Mouse (Mus musculus): ENCODE measurements at regions not wholly inside any gene's neighbourhood (a gene's known extent, or its start where the extent isn't known, plus 50 kb on each side); places are given as distances from the start of the nearest gene placed in this dataset.

DNA sequence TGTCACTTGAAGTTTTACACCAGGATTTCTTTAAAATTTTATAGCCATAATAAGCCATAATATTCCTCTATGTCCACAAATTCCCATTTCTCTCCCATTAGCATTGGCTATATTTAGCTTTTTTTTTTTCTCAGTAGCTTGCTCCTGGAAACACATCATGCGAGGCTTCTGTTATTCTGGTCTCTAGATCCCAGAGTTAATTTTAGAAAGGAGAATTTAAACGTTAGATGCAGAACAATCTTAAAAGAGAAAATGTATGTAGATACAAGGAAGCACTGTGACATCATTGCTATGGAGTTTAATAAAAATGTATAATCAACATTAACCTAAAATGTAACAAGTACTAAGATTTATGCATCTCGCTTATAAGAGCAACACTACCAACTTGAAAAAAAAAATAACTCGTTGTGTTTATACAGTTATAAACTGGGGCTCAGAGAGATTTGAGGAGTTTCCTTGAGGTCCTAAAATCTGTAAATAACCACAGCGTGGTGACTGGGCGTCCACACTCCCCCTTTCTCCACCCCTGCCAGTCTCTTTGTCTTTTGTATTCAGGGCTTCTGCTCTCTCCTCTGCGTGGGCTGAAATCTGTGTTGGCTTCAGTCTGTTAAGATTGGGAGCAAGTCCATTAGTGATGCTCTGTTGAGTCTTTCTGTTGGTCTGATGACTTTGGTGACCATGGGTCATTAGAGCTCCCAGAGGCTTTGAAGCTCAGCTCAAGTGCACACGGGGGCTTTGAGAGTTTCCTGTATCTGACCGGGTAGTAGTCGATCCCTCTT, 188.8 kb downstream of the Dusp6 start:
- Histone ChIP-seq H3K4me3 (ENCODE audit: low read depth, low read length) (no peak overlapping the region), H3K36me3 (ENCODE audit: control insufficient read depth, insufficient read depth, low read length) (no peaks in the 10 kb centered on the region), H3K9me3 (ENCODE audit: control insufficient read depth, low read length) (no peaks in the 10 kb centered on the region), H3K4me1 (ENCODE audit: control insufficient read depth, insufficient read depth, low read length) (0 out of 2 replicates have a peak, but pooled peaks cover 3% of the 10 kb centered on the region), H3K4me2 (ENCODE audit: low read depth) (no peak overlapping the region), H3K27me3 (ENCODE audit: control insufficient read depth, insufficient read depth, low read length) (no peaks in the 10 kb centered on the region), H3K9ac (ENCODE audit: low read length) (no peak overlapping the region), H3K27ac (ENCODE audit: low read depth, low read length) (no peak overlapping the region)
- ATAC-seq (ENCODE audit: insufficient read depth, low FRiP score, low TSS enrichment) (peak; percentile 39; the same call in 1 of the 2 replicates), DNase-seq (ENCODE audit: low spot score) (peak; percentile 32)
- 27% methylated on average over 10 of the region's 10 CpGs for WGBS

DNA sequence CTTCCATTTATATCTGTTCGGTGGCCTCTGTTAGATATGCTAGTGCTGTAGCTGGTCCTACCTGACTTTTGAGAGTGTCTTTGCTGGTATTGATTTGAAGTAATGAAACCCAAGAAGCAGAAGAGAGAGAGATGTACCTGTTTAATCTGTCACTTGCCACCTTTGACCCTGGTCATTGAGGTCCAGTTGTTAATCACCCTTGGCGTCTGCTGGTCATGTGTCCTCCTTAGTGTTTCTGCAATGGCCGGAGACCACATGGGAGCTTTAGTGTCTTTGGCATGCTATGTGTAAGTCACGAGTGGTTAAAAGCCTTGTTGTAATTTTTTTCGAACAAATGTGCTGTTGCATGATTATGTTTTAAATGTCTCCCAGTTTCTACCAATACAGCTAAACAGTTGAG, 193.1 kb downstream of the Dusp6 start:
- no peaks in the 10 kb centered on the region for H3K36me3 ChIP-seq (ENCODE audit: control insufficient read depth, insufficient read depth, low read length)
- no peaks in the 10 kb centered on the region for H3K27me3 ChIP-seq (ENCODE audit: control insufficient read depth, insufficient read depth, low read length)
- WGBS = 78% methylated on average over 5 of the region's 5 CpGs
- 0 out of 2 replicates have a peak, but pooled peaks cover 2% of the 10 kb centered on the region for H3K4me1 ChIP-seq (ENCODE audit: control insufficient read depth, insufficient read depth, low read length)
- H3K4me2 ChIP-seq (ENCODE audit: low read depth) = no peak overlapping the region
- H3K27ac ChIP-seq (ENCODE audit: low read depth, low read length) = no peak overlapping the region
- DNase-seq (ENCODE audit: low spot score) = no peak
- no peak overlapping the region for H3K4me3 ChIP-seq (ENCODE audit: low read depth, low read length)
- no peak overlapping the region for H3K9ac ChIP-seq (ENCODE audit: low read length)
- ATAC-seq (ENCODE audit: insufficient read depth, low FRiP score, low TSS enrichment) = no peak
- no peaks in the 10 kb centered on the region for H3K9me3 ChIP-seq (ENCODE audit: control insufficient read depth, low read length)

GRCm38 (mm10) chr10:99458047-99458446, 195.0 kb downstream of the Dusp6 start:
- no peaks in the 10 kb centered on the region for H3K36me3 ChIP-seq (ENCODE audit: control insufficient read depth, insufficient read depth, low read length)
- no peak for DNase-seq (ENCODE audit: low spot score)
- H3K4me1 ChIP-seq (ENCODE audit: control insufficient read depth, insufficient read depth, low read length) = peaks cover 3% of the 10 kb centered on the region; the same call in 1 of the 2 replicates
- H3K4me3 ChIP-seq (ENCODE audit: low read depth, low read length) = no peak overlapping the region
- H3K9me3 ChIP-seq (ENCODE audit: control insufficient read depth, low read length) = no peaks in the 10 kb centered on the region
- no peak for ATAC-seq (ENCODE audit: insufficient read depth, low FRiP score, low TSS enrichment)
- H3K9ac ChIP-seq (ENCODE audit: low read length) = no peak overlapping the region
- no peaks in the 10 kb centered on the region for H3K27me3 ChIP-seq (ENCODE audit: control insufficient read depth, insufficient read depth, low read length)
- no peak overlapping the region for H3K4me2 ChIP-seq (ENCODE audit: low read depth)
- H3K27ac ChIP-seq (ENCODE audit: low read depth, low read length) = no peak overlapping the region
- WGBS = 80% methylated on average over 3 of the region's 3 CpGs

GRCm38 (mm10) chr10:99459171-99459660, 196.2 kb downstream of the Dusp6 start:
- Histone ChIP-seq H3K4me3 (ENCODE audit: low read depth, low read length) (no peak overlapping the region), H3K9ac (ENCODE audit: low read length) (no peak overlapping the region), H3K4me2 (ENCODE audit: low read depth) (no peak overlapping the region), H3K9me3 (ENCODE audit: control insufficient read depth, low read length) (no peaks in the 10 kb centered on the region), H3K27me3 (ENCODE audit: control insufficient read depth, insufficient read depth, low read length) (no peaks in the 10 kb centered on the region), H3K27ac (ENCODE audit: low read depth, low read length) (0 out of 2 replicates have a peak overlapping the region, but pooled peaks have one; percentile 20), H3K4me1 (ENCODE audit: control insufficient read depth, insufficient read depth, low read length) (peaks cover 3% of the 10 kb centered on the region; the same call in 1 of the 2 replicates), H3K36me3 (ENCODE audit: control insufficient read depth, insufficient read depth, low read length) (no peaks in the 10 kb centered on the region)
- no peak for DNase-seq (ENCODE audit: low spot score)
- ATAC-seq (ENCODE audit: insufficient read depth, low FRiP score, low TSS enrichment) = no peak
- WGBS = 79% methylated on average over 7 of the region's 9 CpGs

- DNase-seq (ENCODE audit: low spot score) (no peak), ATAC-seq (ENCODE audit: insufficient read depth, low FRiP score, low TSS enrichment) (no peak)
- Histone ChIP-seq H3K4me3 (ENCODE audit: low read depth, low read length) (no peak overlapping the region), H3K4me2 (ENCODE audit: low read depth) (no peak overlapping the region), H3K4me1 (ENCODE audit: control insufficient read depth, insufficient read depth, low read length) (peaks cover 3% of the 10 kb centered on the region; the same call in 1 of the 2 replicates), H3K27ac (ENCODE audit: low read depth, low read length) (0 out of 2 replicates have a peak overlapping the region, but pooled peaks have one; percentile 20), H3K9me3 (ENCODE audit: control insufficient read depth, low read length) (no peaks in the 10 kb centered on the region), H3K27me3 (ENCODE audit: control insufficient read depth, insufficient read depth, low read length) (no peaks in the 10 kb centered on the region), H3K9ac (ENCODE audit: low read length) (no peak overlapping the region), H3K36me3 (ENCODE audit: control insufficient read depth, insufficient read depth, low read length) (no peaks in the 10 kb centered on the region)
- 58% methylated on average over 10 of the region's 10 CpGs for WGBS
Measured at GRCm38 (mm10) chr10:99459823-99460361, 196.9 kb downstream of the Dusp6 start.

DNA sequence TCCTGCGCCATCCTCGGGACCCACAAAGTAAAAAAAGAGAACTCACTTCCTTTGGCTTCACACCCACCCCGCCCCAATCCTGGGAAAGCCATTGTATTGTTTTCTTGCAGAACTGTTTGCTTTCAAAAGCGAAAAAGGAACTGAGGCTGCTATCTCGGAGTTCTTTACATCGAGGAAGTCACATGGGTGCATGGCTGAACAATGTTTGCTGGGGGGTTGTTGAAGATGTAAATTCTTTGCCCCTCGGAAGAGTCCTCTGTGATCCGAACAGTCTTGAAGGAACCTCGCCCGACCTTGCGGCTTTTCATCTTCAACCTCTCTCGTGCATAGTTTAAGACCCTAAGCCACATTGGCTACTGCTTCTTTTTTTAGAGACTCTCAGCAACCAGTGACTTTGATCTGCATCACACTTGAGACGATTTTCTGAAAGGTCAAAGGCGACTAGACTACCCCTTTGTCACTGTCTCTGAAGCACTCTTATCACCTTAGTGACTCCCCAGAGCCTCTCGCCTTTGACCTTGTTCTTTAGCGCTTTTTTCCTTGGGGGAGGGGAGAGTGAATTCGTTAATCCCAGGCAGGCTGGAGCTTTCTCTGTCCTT, 197.9 kb downstream of the Dusp6 start:
- ATAC-seq (ENCODE audit: insufficient read depth, low FRiP score, low TSS enrichment) = peak; percentile 23
- H3K27ac ChIP-seq (ENCODE audit: low read depth, low read length) = 0 out of 2 replicates have a peak overlapping the region, but pooled peaks have one; percentile 29
- no peaks in the 10 kb centered on the region for H3K27me3 ChIP-seq (ENCODE audit: control insufficient read depth, insufficient read depth, low read length)
- no peaks in the 10 kb centered on the region for H3K9me3 ChIP-seq (ENCODE audit: control insufficient read depth, low read length)
- peak overlapping the region; percentile 20 for H3K4me3 ChIP-seq (ENCODE audit: low read depth, low read length)
- peak overlapping the region; percentile 41 for H3K9ac ChIP-seq (ENCODE audit: low read length)
- peak overlapping the region; percentile 63 for H3K4me2 ChIP-seq (ENCODE audit: low read depth)
- no peaks in the 10 kb centered on the region for H3K36me3 ChIP-seq (ENCODE audit: control insufficient read depth, insufficient read depth, low read length)
- 3% methylated on average over 17 of the region's 17 CpGs for WGBS
- DNase-seq (ENCODE audit: low spot score) = peak; percentile 68
- H3K4me1 ChIP-seq (ENCODE audit: control insufficient read depth, insufficient read depth, low read length) = peaks cover 3% of the 10 kb centered on the region; the same call in 1 of the 2 replicates

DNA sequence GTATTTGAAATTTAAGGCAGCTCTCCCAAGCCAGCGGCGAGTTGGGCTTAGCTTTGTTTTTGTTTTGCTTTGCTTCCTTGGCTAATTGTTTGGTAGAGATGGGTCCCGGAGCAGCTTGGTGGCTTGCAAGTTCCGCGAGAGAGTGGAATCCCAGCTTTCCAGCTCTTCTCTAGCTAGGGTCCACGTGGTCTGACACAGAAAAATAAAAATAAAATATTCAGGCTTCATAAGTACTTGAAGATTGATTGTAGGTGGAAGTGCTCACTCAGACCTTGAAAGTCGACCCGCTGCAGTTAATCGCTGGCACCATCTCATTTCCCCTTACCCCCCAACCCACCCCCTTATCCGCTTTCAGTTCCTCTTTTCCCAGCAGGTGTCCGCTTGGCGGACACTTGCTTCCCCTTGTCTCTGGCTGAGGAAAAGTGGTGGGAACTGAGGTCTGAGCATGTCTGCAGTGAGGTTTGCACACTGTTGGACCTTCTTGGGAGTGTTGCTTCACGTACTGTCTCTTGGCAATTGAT, 198.5 kb downstream of the Dusp6 start:
- WGBS = 5% methylated on average over 13 of the region's 13 CpGs

GRCm38 (mm10) chr10:99466695-99467094, 203.7 kb downstream of the Dusp6 start:
- Histone ChIP-seq H3K9me3 (ENCODE audit: control insufficient read depth, low read length) (no peaks in the 10 kb centered on the region), H3K9ac (ENCODE audit: low read length) (no peak overlapping the region), H3K4me2 (ENCODE audit: low read depth) (no peak overlapping the region), H3K27me3 (ENCODE audit: control insufficient read depth, insufficient read depth, low read length) (no peaks in the 10 kb centered on the region), H3K4me1 (ENCODE audit: control insufficient read depth, insufficient read depth, low read length) (peaks cover under 1% of the 10 kb centered on the region; the same call in 1 of the 2 replicates), H3K27ac (ENCODE audit: low read depth, low read length) (no peak overlapping the region), H3K36me3 (ENCODE audit: control insufficient read depth, insufficient read depth, low read length) (no peaks in the 10 kb centered on the region), H3K4me3 (ENCODE audit: low read depth, low read length) (no peak overlapping the region)
- ATAC-seq (ENCODE audit: insufficient read depth, low FRiP score, low TSS enrichment) (no peak), DNase-seq (ENCODE audit: low spot score) (no peak)
- 91% methylated on average over 1 of the region's 1 CpGs for WGBS

More for the DNA sequence above, 198.5 kb downstream of the Dusp6 start:
- Histone ChIP-seq H3K9me3 (ENCODE audit: control insufficient read depth, low read length) (no peaks in the 10 kb centered on the region), H3K4me1 (ENCODE audit: control insufficient read depth, insufficient read depth, low read length) (peaks cover 3% of the 10 kb centered on the region; the same call in 1 of the 2 replicates), H3K27ac (ENCODE audit: low read depth, low read length) (0 out of 2 replicates have a peak overlapping the region, but pooled peaks have one; percentile 29), H3K27me3 (ENCODE audit: control insufficient read depth, insufficient read depth, low read length) (no peaks in the 10 kb centered on the region), H3K9ac (ENCODE audit: low read length) (peak overlapping the region; percentile 41), H3K36me3 (ENCODE audit: control insufficient read depth, insufficient read depth, low read length) (no peaks in the 10 kb centered on the region), H3K4me3 (ENCODE audit: low read depth, low read length) (peak overlapping the region; percentile 20), H3K4me2 (ENCODE audit: low read depth) (peak overlapping the region; percentile 63)
- ATAC-seq (ENCODE audit: insufficient read depth, low FRiP score, low TSS enrichment) = peak; percentile 28; the same call in 1 of the 2 replicates
- peak; percentile 46 for DNase-seq (ENCODE audit: low spot score)
